Mouse (Mus musculus) neural tube, embryonic 14.5 days (tissue): Measurements from ENCODE around the gene Gm20388. TPM values are rescaled to one million over a fixed set of nuclear protein-coding genes. Genes with fewer than 3 reads are reported as not detected.

ENCODE experiments used
- ATAC-seq: fragments of 200-750 bp; cut with Nextera tagmentation; 2 replicates; pipeline ENCODE4 v1.8.0; 2017; ENCODE audit warnings: low read depth, mild to moderate bottlenecking, moderate TSS enrichment, moderate library complexity
- H3K27ac ChIP-seq: fragments of 300-500 bp; sonication (generic); 2 replicates; pipeline ENCODE4 v1.5.1; 2014; ENCODE audit warnings: low read depth, mild to moderate bottlenecking, control low read depth, low read length, moderate library complexity, mixed read lengths
- H3K27me3 ChIP-seq: fragments of 300-500 bp; sonication (generic); 2 replicates; pipeline ENCODE4 v1.6.1; 2014; ENCODE audit warnings: low read length; ENCODE audit not compliant: control insufficient read depth, insufficient read depth
- H3K36me3 ChIP-seq: fragments of 300-500 bp; sonication (generic); 2 replicates; pipeline ENCODE4 v1.6.1; 2014; ENCODE audit warnings: low read length, mixed read lengths; ENCODE audit not compliant: control insufficient read depth, insufficient read depth
- H3K4me1 ChIP-seq: fragments of 300-500 bp; sonication (generic); 2 replicates; pipeline ENCODE4 v1.6.1; 2014; ENCODE audit warnings: low read length; ENCODE audit not compliant: control insufficient read depth, insufficient read depth
- H3K4me2 ChIP-seq: fragments of 300-500 bp; sonication (generic); 2 replicates; pipeline ENCODE4 v1.6.1; 2014; ENCODE audit warnings: mild to moderate bottlenecking, low read depth, low read length, control low read depth
- H3K4me3 ChIP-seq: fragments of 300-500 bp; sonication (generic); 2 replicates; pipeline ENCODE4 v1.5.1; 2014; ENCODE audit warnings: low read depth, low read length, control low read depth, mixed read lengths
- H3K9ac ChIP-seq: fragments of 300-500 bp; sonication (generic); replicated peaks from 2 replicates; pipeline ENCODE4 v1.6.1; 2014; ENCODE audit warnings: low read depth, mild to moderate bottlenecking, control low read depth, low read length, mixed read lengths
- H3K9me3 ChIP-seq: fragments of 300-500 bp; sonication (generic); 2 replicates; pipeline ENCODE4 v1.6.1; 2016; ENCODE audit warnings: low read length; ENCODE audit not compliant: control insufficient read depth
- WGBS: fragments of 180-500 bp; shearing (Covaris S2); extraction: QIAGEN DNeasy Blood & Tissue Kit; methylation state at CpG from one replicate; pipeline ENCODE4 v1.1.7; 2014; 5-methylcytosine and 5-hydroxymethylcytosine counted together
- polyA plus RNA-seq: library from polyadenylated mRNA; unstranded; fragments of >200 nt; fragmentation: Nextera tagmentation; extraction: Ambion mirVana; gene quantifications from 2 replicates; pipeline ENCODE4 v1.2.1, GENCODE M21; 2014

Gene Gm20388
- polyA plus RNA-seq, 1 experiment from 2014 or later, result 10.3 TPM

DNA sequence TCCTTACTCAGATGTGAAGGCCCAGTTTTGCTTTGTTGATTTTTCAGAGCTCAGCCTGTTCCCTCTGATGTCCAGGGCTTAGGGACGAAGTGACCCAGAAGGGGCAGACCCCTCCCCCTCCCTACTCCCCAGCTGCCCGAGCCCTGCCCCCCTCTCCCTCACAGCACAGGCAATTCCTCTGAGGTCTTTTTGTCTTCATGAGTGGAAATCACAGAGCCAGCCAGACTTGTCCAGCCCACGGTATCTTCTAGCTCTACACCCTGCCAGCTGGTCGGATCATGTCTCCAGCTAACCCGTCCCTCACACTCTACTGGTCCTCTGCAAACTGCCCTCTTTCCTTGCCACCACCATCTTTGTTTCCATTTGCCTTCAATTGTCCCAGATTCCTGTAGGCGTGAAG is 123.8 kb downstream of the Gm20388 start:
- Histone ChIP-seq H3K4me3 (no peak overlapping the region), H3K27me3 (no peaks in the 10 kb centered on the region), H3K9ac (no peak overlapping the region), H3K9me3 (no peaks in the 10 kb centered on the region), H3K27ac (no peak overlapping the region), H3K36me3 (no peaks in the 10 kb centered on the region), H3K4me1 (no peaks in the 10 kb centered on the region), H3K4me2 (no peak overlapping the region)
- 35% methylated on average over 6 of the region's 6 CpGs for WGBS
- no peak for ATAC-seq

DNA sequence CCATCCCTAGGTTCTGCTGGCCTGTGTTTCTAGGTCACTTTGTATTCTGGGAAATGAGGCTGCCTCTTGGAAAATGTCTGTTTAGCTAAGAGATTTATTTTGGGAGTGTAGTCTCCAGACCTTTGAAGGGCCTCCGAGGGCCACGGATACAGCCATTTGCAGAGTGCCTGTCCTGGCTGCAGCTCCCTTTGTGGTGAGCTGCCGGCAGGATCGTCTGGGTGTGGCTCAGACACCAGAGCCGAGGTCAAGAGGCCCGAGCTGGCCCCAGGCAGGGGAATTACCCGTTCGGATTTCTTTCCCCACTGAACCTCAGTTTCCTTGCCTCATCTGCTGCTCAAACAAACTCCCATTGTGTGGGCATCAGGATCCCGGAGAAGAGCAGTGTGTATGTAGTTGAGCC is 125.5 kb downstream of the Gm20388 start:
- Histone ChIP-seq H3K36me3 (no peaks in the 10 kb centered on the region), H3K27me3 (no peaks in the 10 kb centered on the region), H3K9me3 (no peaks in the 10 kb centered on the region), H3K9ac (no peak overlapping the region), H3K27ac (no peak overlapping the region), H3K4me1 (no peaks in the 10 kb centered on the region), H3K4me2 (no peak overlapping the region), H3K4me3 (no peak overlapping the region)
- 18% methylated on average over 9 of the region's 9 CpGs for WGBS
- ATAC-seq, result no peak

DNA sequence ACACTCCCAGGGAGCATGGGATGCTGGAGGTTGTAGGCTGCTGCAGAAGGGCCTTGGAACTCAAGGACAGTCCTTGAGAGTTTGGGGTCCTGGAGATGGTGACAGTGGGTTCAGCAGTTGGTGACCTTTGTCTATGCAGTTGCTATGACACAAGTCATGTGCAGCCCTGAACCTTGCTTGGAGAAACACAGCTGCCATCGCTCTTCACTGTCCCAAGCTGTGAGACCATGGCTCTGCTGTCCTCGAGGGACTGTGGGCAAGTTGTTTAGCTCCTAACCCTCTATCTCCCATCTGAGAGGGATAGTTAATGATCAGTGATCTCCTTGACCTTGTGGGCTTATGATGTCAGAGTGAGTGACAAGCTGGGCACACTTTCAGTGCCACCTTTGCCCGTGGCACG is 125.9 kb downstream of the Gm20388 start:
- no peak overlapping the region for H3K27ac ChIP-seq
- no peak overlapping the region for H3K4me3 ChIP-seq
- H3K36me3 ChIP-seq, result no peaks in the 10 kb centered on the region
- no peaks in the 10 kb centered on the region for H3K27me3 ChIP-seq
- no peak for ATAC-seq
- no peaks in the 10 kb centered on the region for H3K9me3 ChIP-seq
- H3K4me2 ChIP-seq, result no peak overlapping the region
- no peaks in the 10 kb centered on the region for H3K4me1 ChIP-seq
- H3K9ac ChIP-seq, result no peak overlapping the region
- 79% methylated on average over 4 of the region's 4 CpGs for WGBS

DNA sequence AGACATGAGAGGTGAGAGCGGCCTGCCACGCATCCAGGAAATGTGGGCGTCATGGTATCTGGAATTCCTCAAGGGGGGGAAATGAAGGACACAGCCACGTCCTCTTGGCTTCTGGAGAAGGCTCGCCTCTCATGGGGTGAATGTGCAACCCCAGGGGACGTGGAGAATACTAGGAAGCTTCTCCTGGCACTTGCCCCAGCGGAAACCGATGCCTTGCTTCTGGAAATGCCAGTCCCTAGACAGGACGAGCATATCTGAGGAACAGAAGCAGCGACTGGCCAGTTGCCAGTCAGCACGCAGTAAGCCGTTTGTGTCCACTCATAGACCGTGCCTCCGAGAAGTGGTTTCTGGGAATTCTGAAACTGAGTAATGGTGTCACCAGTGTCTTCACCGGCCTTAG is 126.6 kb downstream of the Gm20388 start:
- Histone ChIP-seq H3K4me1 (no peaks in the 10 kb centered on the region), H3K9me3 (no peaks in the 10 kb centered on the region), H3K36me3 (no peaks in the 10 kb centered on the region), H3K27ac (no peak overlapping the region), H3K27me3 (no peaks in the 10 kb centered on the region), H3K4me2 (no peak overlapping the region), H3K9ac (no peak overlapping the region), H3K4me3 (no peak overlapping the region)
- ATAC-seq, result no peak
- 85% methylated on average over 15 of the region's 15 CpGs for WGBS

DNA sequence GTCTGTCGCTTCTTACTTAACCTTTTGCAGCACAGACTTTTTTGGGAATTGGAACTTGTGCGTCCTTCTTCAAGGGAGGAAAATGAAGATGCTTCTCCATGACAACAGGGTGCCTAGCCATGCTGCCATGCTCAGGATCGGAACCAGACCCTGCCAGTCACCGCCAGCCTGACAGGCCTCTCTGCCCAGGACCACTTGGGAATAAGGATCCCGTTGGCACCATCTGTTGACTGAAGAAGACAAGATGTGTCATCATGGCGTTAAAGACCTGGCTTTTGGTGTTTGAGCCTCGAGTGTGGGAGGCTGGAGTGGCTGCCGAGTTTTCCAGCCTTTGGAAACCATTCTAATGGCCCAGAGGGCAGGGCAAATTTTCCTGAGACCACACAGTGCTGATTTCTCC is 127.0 kb downstream of the Gm20388 start:
- Histone ChIP-seq H3K4me2 (no peak overlapping the region), H3K4me3 (no peak overlapping the region), H3K27ac (no peak overlapping the region), H3K9me3 (no peaks in the 10 kb centered on the region), H3K36me3 (no peaks in the 10 kb centered on the region), H3K27me3 (no peaks in the 10 kb centered on the region), H3K9ac (no peak overlapping the region), H3K4me1 (no peaks in the 10 kb centered on the region)
- ATAC-seq, result no peak
- WGBS, result 85% methylated on average over 8 of the region's 8 CpGs

GRCm38 (mm10) chr8:120038741-120039140 is 128.1 kb downstream of the Gm20388 start:
- Histone ChIP-seq H3K9me3 (no peaks in the 10 kb centered on the region), H3K9ac (no peak overlapping the region), H3K36me3 (no peaks in the 10 kb centered on the region), H3K4me3 (no peak overlapping the region), H3K27me3 (no peaks in the 10 kb centered on the region), H3K4me1 (no peaks in the 10 kb centered on the region), H3K4me2 (no peak overlapping the region), H3K27ac (no peak overlapping the region)
- WGBS, result 92% methylated on average over 12 of the region's 12 CpGs
- no peak for ATAC-seq

DNA sequence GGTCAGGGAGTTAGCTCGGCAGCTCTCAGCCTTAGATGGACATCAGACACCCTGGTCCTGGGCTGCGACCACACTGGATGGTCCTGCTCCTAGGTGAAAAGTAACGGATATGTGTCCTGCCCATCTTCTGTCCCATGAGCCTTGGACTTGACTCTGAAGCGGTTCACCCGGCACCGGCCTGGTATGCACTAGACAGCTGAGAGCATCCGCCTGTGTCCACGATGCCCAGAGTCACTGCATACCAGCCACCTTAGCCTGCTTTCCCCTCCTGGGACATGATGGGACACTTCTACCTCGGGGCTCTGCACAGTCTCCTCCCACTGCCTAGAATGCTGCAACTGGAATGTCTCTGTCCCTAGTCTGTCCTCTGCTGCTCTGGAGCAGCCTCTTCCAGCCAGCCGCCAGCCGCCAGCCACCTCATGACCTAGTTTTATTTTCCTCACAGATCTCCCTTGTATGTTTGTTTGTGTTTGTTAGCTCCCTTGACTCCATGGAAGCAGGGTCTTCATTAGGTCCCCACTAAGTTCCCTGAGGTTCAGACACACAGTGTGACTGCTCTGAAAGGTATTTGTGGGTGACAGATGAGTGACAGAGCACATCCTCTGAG is 128.8 kb downstream of the Gm20388 start:
- Histone ChIP-seq H3K36me3 (no peaks in the 10 kb centered on the region), H3K27ac (no peak overlapping the region), H3K4me1 (no peaks in the 10 kb centered on the region), H3K9me3 (no peaks in the 10 kb centered on the region), H3K9ac (no peak overlapping the region), H3K4me3 (no peak overlapping the region), H3K27me3 (no peaks in the 10 kb centered on the region), H3K4me2 (no peak overlapping the region)
- no peak for ATAC-seq
- 82% methylated on average over 11 of the region's 11 CpGs for WGBS

GRCm38 (mm10) chr8:120040861-120041260 is 130.2 kb downstream of the Gm20388 start:
- no peak for ATAC-seq
- H3K4me1 ChIP-seq, result no peaks in the 10 kb centered on the region
- no peak overlapping the region for H3K27ac ChIP-seq

GRCm38 (mm10) chr8:120042542-120043312 is 132.1 kb downstream of the Gm20388 start:
- Histone ChIP-seq H3K4me1 (no peaks in the 10 kb centered on the region), H3K4me2 (no peak overlapping the region), H3K27me3 (no peaks in the 10 kb centered on the region), H3K27ac (no peak overlapping the region), H3K4me3 (no peak overlapping the region), H3K36me3 (no peaks in the 10 kb centered on the region), H3K9me3 (no peaks in the 10 kb centered on the region), H3K9ac (no peak overlapping the region)
- 85% methylated on average over 10 of the region's 10 CpGs for WGBS
- no peak for ATAC-seq

More at GRCm38 (mm10) chr8:120040861-120041260, 130.2 kb downstream of the Gm20388 start:
- no peaks in the 10 kb centered on the region for H3K36me3 ChIP-seq
- no peaks in the 10 kb centered on the region for H3K9me3 ChIP-seq
- no peaks in the 10 kb centered on the region for H3K27me3 ChIP-seq
- no peak overlapping the region for H3K4me2 ChIP-seq
- no peak overlapping the region for H3K9ac ChIP-seq
- H3K4me3 ChIP-seq, result no peak overlapping the region
- WGBS, result 72% methylated on average over 1 of the region's 1 CpGs
